Mouse (Mus musculus) urinary bladder, postnatal 10 days (tissue): ENCODE data around the gene Map3k14.

Source experiments
- DNase-seq: peaks from one replicate; pipeline ENCODE4 v3.0.0; 2022; ENCODE audit warnings: low spot score

Map3k14 gene

GRCm38 (mm10) chr11:103206203-103206602 lies 61.1 kb downstream of the Map3k14 start:
- DNase-seq: no peak

- DNase-seq: no peak
Measured at GRCm38 (mm10) chr11:103202376-103202775, 64.9 kb downstream of the Map3k14 start.

GRCm38 (mm10) chr11:103201664-103202063 lies 65.6 kb downstream of the Map3k14 start:
- DNase-seq: no peak

DNA sequence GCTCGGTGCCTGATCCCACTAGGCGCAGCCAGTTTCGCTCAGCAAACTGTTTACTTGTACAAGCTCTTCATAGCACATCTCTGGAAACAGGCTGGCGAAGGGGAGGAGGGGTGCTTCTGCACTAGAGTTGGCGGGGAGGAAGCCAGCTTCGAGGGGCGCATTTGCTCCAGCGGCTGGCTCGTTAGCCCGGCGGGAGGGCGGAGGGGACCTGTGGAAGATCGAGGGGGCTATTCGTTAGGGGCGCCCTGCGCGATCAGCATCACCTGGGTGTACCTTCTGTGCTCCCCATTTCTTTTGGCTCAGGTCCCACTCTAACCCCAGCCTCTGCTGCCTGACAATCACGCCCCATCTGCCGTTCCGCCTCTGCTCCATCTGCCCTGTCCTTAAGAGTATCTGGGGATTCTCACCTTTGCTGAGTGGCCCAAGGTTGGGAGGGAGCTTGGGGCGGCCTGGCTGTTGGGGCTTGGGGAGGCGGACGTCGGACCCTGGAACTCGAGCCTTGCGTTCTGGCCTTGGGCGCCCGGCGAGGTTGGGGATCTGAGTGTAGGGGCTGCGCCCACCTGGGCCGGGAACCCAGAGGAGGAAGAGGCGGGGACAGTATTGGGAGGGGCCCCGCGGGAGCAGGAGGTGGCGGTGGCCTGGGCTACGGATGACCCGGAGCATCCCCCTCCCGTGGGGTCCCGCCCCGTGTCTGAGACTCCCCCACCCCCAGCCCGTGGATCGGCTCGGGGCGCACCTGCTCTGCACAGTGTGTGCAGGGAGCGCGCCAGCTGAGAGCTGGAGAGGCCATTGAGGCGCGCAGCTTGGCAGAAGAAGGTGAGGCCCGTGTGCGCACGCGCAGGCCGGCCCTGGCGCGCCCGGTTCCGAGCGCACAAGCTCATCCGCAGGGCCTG lies 68.1 kb downstream of the Map3k14 start:
- DNase-seq: no peak

- no peak for DNase-seq
Measured at GRCm38 (mm10) chr11:103198339-103198738, 68.9 kb downstream of the Map3k14 start.

DNA sequence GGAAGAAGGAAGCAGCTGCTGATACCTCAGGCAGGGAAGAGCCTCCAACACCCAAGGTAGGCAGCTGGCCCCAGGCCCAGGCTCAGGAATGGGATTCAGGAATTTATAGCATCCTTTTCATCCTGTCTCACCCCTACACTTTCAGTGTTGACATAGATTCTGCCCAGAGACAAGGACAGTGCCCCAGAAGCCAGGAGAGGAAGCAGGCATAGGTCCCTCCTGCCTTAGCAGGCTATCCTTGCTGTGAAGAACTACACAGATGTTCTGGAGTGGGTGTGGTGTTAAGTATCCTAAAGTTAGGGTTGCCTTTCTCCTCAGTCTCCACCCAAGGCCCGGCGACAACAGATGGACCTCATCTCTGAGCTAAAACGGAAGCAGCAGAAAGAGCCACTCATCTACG lies 69.9 kb downstream of the Map3k14 start:
- no peak for DNase-seq

GRCm38 (mm10) chr11:103195656-103196055 lies 71.6 kb downstream of the Map3k14 start:
- DNase-seq: no peak

DNA sequence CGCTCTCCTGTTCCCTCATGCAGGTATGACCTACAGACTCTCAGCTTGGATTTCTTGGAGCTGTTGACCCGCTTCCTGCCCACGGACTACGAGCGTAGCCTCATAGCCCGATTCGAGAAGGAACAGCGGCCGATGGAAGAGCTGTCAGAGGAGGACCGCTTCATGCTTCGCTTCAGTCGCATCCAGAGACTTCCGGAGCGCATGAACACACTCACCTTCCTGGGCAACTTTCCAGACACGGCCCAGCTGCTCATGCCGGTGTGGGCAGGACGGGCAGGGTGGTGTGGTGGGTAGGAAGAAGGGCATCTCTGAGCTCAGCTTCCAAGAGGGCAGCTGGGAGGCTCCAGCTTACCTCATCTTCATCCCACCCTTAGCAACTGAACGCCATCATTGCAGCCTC lies 72.0 kb downstream of the Map3k14 start:
- DNase-seq: no peak

GRCm38 (mm10) chr11:103193825-103194168 lies 73.5 kb downstream of the Map3k14 start:
- DNase-seq: no peak

GRCm38 (mm10) chr11:103192956-103193824 lies 74.1 kb downstream of the Map3k14 start:
- DNase-seq: no peak

DNA sequence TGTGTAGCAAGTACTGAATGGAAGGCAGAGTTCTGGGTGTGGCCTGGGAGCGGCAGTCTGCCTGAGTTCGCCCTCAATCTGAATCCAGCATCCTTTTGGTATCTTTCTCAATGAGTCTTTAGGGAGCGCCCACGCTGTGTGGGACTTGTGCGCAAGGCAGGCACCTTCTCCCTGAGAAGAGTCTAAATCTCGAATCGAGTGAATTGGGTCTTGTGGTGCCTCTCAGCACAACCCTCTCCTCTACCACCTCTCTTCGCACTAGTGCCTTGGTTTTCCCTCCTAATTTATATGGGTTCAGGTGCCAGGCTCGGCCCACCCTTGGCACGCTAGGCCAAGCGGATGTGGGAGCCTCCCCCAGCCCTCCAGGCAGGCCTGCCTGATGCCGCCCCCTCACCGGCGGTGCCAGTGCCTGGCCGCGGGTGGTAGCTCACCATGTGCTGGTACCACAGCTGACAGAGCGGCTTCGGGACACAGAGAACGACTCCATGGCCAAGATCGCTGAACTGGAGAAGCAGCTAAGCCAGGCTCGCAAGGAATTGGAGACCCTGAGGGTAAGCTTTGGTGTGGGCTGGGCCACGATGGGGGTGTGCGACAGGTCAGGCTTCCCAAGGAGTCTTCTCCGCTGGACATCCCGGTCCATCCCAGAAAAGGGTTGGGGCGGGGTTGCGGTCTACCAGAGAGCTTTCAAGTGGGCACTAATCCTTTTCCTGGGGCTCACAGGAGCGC lies 74.9 kb downstream of the Map3k14 start:
- no peak for DNase-seq

DNA sequence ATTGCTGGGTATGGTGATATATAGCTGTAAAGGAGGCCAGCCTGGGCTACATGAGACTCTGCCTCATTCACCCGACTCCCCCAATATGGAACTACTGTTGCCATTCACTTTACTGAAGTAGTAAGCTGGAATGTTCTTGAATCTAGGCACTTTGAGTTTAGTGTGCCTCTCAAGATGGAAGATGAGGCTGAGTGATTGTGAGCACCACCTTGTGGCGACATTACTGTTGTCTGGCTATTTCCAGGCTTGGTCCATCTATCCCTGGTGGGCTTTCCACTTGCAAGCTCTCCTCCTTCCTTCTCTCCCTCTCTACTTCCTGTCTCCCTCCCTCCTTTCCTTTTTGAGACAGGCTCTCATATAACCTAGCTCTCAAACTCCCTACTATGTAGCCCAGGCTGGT lies 82.4 kb downstream of the Map3k14 start:
- no peak for DNase-seq

- DNase-seq: no peak
Measured at GRCm38 (mm10) chr11:103181911-103182310, 85.4 kb downstream of the Map3k14 start.

- DNase-seq: no peak
Measured at GRCm38 (mm10) chr11:103181349-103181748, 85.9 kb downstream of the Map3k14 start.

GRCm38 (mm10) chr11:103180426-103180825 lies 86.8 kb downstream of the Map3k14 start:
- no peak for DNase-seq

- DNase-seq: no peak
Measured at GRCm38 (mm10) chr11:103178748-103179147, 88.5 kb downstream of the Map3k14 start.

GRCm38 (mm10) chr11:103177815-103178485 lies 89.3 kb downstream of the Map3k14 start:
- no peak for DNase-seq

GRCm38 (mm10) chr11:103177216-103177615 lies 90.1 kb downstream of the Map3k14 start:
- no peak for DNase-seq

- DNase-seq: no peak
Measured at GRCm38 (mm10) chr11:103176510-103176909, 90.8 kb downstream of the Map3k14 start.

- DNase-seq: no peak
Measured at GRCm38 (mm10) chr11:103175688-103176442, 91.4 kb downstream of the Map3k14 start.

DNA sequence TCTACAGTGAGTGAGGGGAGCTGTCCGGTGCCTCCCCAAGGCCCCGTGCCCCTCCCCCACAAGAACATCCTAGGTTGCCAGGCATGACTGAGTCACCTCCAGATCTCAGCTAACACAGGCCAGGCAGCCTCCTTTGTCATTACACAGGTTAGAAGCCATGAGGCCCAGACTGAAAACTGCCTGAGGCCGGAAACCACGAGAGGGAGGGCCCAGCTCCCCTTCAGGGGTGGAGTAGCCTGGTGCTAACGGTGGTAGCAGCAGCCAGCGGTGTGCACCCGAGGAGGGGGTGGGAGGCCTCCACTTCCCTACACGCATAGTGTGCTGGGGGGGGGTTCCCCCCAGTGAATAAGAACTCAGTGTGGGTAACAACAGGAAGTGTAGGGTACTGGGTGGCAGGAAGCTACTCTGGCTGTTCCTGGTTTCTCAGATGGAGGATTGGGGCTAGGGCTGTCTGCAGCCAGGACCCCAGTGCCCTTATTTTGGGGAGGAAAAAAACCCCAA lies 92.3 kb downstream of the Map3k14 start:
- no peak for DNase-seq
